Mouse (Mus musculus): ENCODE measurements around the gene Aim2.
A peak's percentile ranks its signal among the peaks of the same experiment; 100 is the strongest.

DNA sequence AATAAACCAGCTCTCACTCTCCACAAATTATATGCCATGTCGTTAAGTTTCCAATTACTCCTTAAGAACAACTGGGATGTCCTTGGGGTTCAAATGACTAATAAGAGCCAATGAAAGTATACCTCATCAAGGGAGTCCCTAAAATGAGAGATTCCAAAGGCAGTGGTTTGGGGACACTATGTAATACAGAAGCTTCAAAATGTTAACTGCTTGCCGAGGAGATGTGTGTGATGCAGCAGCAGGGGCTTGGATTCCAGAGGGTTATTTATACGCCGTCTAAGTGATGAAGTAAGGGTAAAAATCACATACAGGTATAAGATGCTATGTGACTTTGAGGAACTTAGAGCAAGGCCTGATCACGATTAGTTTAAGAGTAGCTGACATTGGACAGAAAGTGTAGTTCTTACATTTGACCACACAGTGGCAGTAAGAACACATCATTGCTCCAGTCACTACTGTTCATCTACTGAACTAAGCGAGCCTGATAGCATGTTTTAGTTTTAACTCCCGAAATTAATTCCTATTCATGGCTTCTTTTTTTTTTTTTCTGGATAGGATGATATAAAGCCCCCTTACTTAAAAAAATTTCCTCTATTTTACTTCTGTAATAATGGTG, 105.6 kb downstream of the Aim2 start:
- TF ChIP-seq CTCF (IDR thresholded peaks at IDR 0.05; ENCODE audit: low read depth) (peak; percentile 67), EP300 (IDR thresholded peaks at IDR 0.05; ENCODE audit: low read depth) (no peak)
